Mouse (Mus musculus) activated CD4-positive, CD25-positive, alpha-beta regulatory T cell, adult 9 weeks (primary cell): ENCODE results near the gene Ptpra. TPM values are rescaled to one million over a fixed set of nuclear protein-coding genes. Genes with fewer than 3 reads are reported as not detected.

Source experiments
- polyA plus RNA-seq: library from polyadenylated mRNA; unstranded; fragments of 100-300 nt; shearing (Covaris generic); gene quantifications from one replicate; pipeline ENCODE4 v1.2.1, GENCODE M21; 2017

Ptpra gene
- polyA plus RNA-seq: 29.8 TPM

GRCm38 (mm10) chr2:130449794-130450433 is at the start of gene Ptpra:
Gene Ptpra (plus strand): TSS chr2:130450278.

GRCm38 (mm10) chr2:130404939-130405338 is 45.1 kb upstream of the Ptpra start, which contains the start of the genes Gm28372 and 1700020A23Rik:
Gene Gm28372 (plus strand): TSS chr2:130405239.
Gene 1700020A23Rik (plus strand): TSS chr2:130405259.

GRCm38 (mm10) chr2:130406178-130406577 is 43.9 kb upstream of the Ptpra start, which contains the start of gene Tmem239:
Gene Tmem239 (plus strand): TSS chr2:130406478.

GRCm38 (mm10) chr2:130424126-130424853 is 25.8 kb upstream of the Ptpra start, which contains the start of the genes Vps16 and Pced1a:
Gene Vps16 (plus strand): TSS chr2:130424339.
Gene Pced1a (minus strand): TSS chr2:130424701.

GRCm38 (mm10) chr2:130563212-130564055 is 113.4 kb downstream of the Ptpra start, which contains the start of gene Mrps26:
Gene Mrps26 (plus strand): TSS chr2:130563742.

GRCm38 (mm10) chr2:130575873-130576272 is 125.8 kb downstream of the Ptpra start, which contains the start of gene Oxt:
Gene Oxt (plus strand): TSS chr2:130576173.

GRCm38 (mm10) chr2:130582552-130582951 is 132.5 kb downstream of the Ptpra start, which contains the start of gene Avp:
Gene Avp (minus strand): TSS chr2:130582554.

Other genes starting within 250 kb of the Ptpra start
- gene Nop56, start 175.8 kb upstream of the Ptpra start, polyA plus RNA-seq: 273 TPM
- gene Idh3b, start 165.7 kb upstream of the Ptpra start, polyA plus RNA-seq: 195 TPM
- not detected for gene Ebf4, start 155.1 kb upstream of the Ptpra start, polyA plus RNA-seq
- 0.17 TPM for gene Cpxm1, start 52.7 kb upstream of the Ptpra start, polyA plus RNA-seq
- gene Gm28372, start 45.0 kb upstream of the Ptpra start, polyA plus RNA-seq: not detected
- gene 1700020A23Rik, start 45.0 kb upstream of the Ptpra start, polyA plus RNA-seq: not detected
- gene Tmem239, start 43.8 kb upstream of the Ptpra start, polyA plus RNA-seq: not detected
- 253 TPM for gene Vps16, start 25.9 kb upstream of the Ptpra start, polyA plus RNA-seq
- 23.2 TPM for gene Pced1a, start 25.6 kb upstream of the Ptpra start, polyA plus RNA-seq
- gene Mrps26, start 113.5 kb downstream of the Ptpra start, polyA plus RNA-seq: 41.3 TPM
- gene Oxt, start 125.9 kb downstream of the Ptpra start, polyA plus RNA-seq: not detected
- not detected for gene Avp, start 132.3 kb downstream of the Ptpra start, polyA plus RNA-seq
- 19.3 TPM for gene Fastkd5, start 179.7 kb downstream of the Ptpra start, polyA plus RNA-seq
- gene Ubox5, start 179.8 kb downstream of the Ptpra start, polyA plus RNA-seq: 14.1 TPM
- gene Lzts3, start 192.5 kb downstream of the Ptpra start, polyA plus RNA-seq: 0.39 TPM
- 146 TPM for gene Ddrgk1, start 214.4 kb downstream of the Ptpra start, polyA plus RNA-seq
- gene Itpa, start 217.3 kb downstream of the Ptpra start, polyA plus RNA-seq: 55.3 TPM
- gene Slc4a11, start 247.2 kb downstream of the Ptpra start, polyA plus RNA-seq: 0.24 TPM